Mouse (Mus musculus) cerebellum, adult 11 months (tissue): ENCODE data around the gene Klf7.
"Not testable (repeated sequence)": the region's sequence is repeated elsewhere in the genome, so short reads cannot be mapped to it uniquely, and the experiment has no call there.

Experiments
- DNase-seq: peaks from one replicate; pipeline ENCODE4 v3.0.0; 2022

Gene Klf7

GRCm38 (mm10) chr1:64121559-64122465, at the start of gene Klf7:
Klf7 (minus strand) TSS chr1:64122282.
- DNase-seq: peak; percentile 98

- peak; percentile 81 for DNase-seq
These were observed 42.5 kb upstream of the Klf7 start for GRCm38 (mm10) chr1:64164526-64165062.

GRCm38 (mm10) chr1:64158766-64159165, 36.7 kb upstream of the Klf7 start:
- no peak for DNase-seq

- DNase-seq: no peak
These were observed 27.1 kb upstream of the Klf7 start for GRCm38 (mm10) chr1:64149185-64149584.

- DNase-seq: no peak
These were observed 20.8 kb upstream of the Klf7 start for GRCm38 (mm10) chr1:64142691-64143445.

- DNase-seq: no peak
These were observed 12.4 kb upstream of the Klf7 start for GRCm38 (mm10) chr1:64134439-64134838.

- DNase-seq: no peak
These were observed 4.7 kb upstream of the Klf7 start for GRCm38 (mm10) chr1:64126822-64127221.

GRCm38 (mm10) chr1:64122466-64122830, 366 bp upstream of the Klf7 start:
- no peak for DNase-seq

- peak; percentile 67 for DNase-seq
These were observed 1.1 kb downstream of the Klf7 start for GRCm38 (mm10) chr1:64120811-64121515.

- DNase-seq: peak; percentile 54
These were observed 1.7 kb downstream of the Klf7 start for GRCm38 (mm10) chr1:64120421-64120810.

- DNase-seq: peak; percentile 49
These were observed 2.2 kb downstream of the Klf7 start for GRCm38 (mm10) chr1:64119851-64120250.

GRCm38 (mm10) chr1:64119358-64119794, 2.7 kb downstream of the Klf7 start:
- no peak for DNase-seq

GRCm38 (mm10) chr1:64118285-64119170, 3.6 kb downstream of the Klf7 start:
- no peak for DNase-seq

GRCm38 (mm10) chr1:64117478-64118284, 4.4 kb downstream of the Klf7 start:
- DNase-seq: no peak

GRCm38 (mm10) chr1:64116746-64117455, 5.2 kb downstream of the Klf7 start:
- no peak for DNase-seq

GRCm38 (mm10) chr1:64114579-64114978, 7.5 kb downstream of the Klf7 start:
- DNase-seq: no peak

GRCm38 (mm10) chr1:64108653-64109052, 13.4 kb downstream of the Klf7 start:
- DNase-seq: not testable (repeated sequence)

GRCm38 (mm10) chr1:64107526-64107925, 14.6 kb downstream of the Klf7 start:
- no peak for DNase-seq

- DNase-seq: no peak
These were observed 16.0 kb downstream of the Klf7 start for GRCm38 (mm10) chr1:64106127-64106526.

- DNase-seq: no peak
These were observed 16.9 kb downstream of the Klf7 start for GRCm38 (mm10) chr1:64105181-64105646.
